ENCODE assay signal across 19 mouse cellular contexts in the genomic region with DNA sequence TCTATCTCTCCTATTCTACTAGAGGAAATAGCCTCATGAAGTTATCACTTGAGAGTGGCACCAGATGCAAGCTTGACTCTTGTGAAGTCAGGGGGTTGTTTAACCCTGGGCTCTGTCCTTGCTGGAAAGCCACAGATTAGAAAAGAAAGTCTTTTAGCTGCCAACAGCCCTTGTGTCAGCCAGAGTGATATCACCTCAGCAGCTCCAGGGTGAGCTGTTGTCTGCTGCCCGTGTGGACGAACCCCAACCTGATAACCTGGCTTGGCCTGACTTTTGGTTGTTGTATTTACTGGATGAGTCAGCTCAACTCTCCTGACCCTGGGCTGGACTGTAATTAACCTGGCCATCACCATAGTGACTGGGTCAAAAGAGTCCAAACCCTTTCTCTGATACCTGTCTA.
DNase-seq lines count a peak whose midpoint lies in the region; ATAC-seq and TF ChIP-seq lines count a peak whose summit lies in the region.
"Had no signal": no experiment of that assay in that cellular context is flagged by ENCODE, and none has a peak within 500 bp of the region (broad histone marks: within the 10 kb centered on the region; RNA-seq: fewer than 3 reads in every experiment).

No protein-coding gene starts in this region.

- 2% methylated on average over 2 of the region's 2 CpGs for WGBS in liver, adult 2 months

- peak; percentile 67 for DNase-seq in MEL (ENCODE audit: low read depth, low spot score)
- DNase-seq in MEL-GATA-1-ER (ENCODE audit: extremely low read depth, low read depth), result peak; percentile 54
- peak; percentile 97 for DNase-seq in liver, adult 2 months (ENCODE audit: extremely low read depth, low read depth, low spot score)
- no peak for DNase-seq in cerebellum, adult 18-20 months
- DNase-seq in lung, postnatal 36 days, result no peak
- no peak for DNase-seq in spleen, postnatal 36 days (ENCODE audit: low spot score in 2 of 2)
- DNase-seq: cerebellum, postnatal 10 days; embryo, embryonic 11 days; gastrocnemius, postnatal 36 days; midbrain, embryonic 14.5 days; thymus, adult 18-20 months had no signal

- no peak overlapping the region for H3K4me3 ChIP-seq in MEL (ENCODE audit: control insufficient read depth in 1 of 2, insufficient read depth in 1 of 2, low read depth in 2 of 2, low read length in 2 of 2)
- no peak overlapping the region for H3K4me3 ChIP-seq in liver, adult 2 months (ENCODE audit: insufficient read depth, low read depth, low read length)
- H3K4me3 ChIP-seq: embryonic facial prominence, embryonic 15.5 days; heart, embryonic 13.5 days; limb, embryonic 15.5 days; myocyte; neural tube, embryonic 15.5 days had no signal

- TF ChIP-seq CTCF in MEL (IDR thresholded peaks at IDR 0.05 in 2 of 3, conservative IDR thresholded peaks at IDR 0.05 in 1 of 3; ENCODE audit: control insufficient read depth in 1 of 3, insufficient read depth in 1 of 3, low read depth in 2 of 3, low read length in 3 of 3, poor library complexity in 1 of 3, severe bottlenecking in 1 of 3), result no peak
- TF ChIP-seq CTCF in liver, adult 2 months (IDR thresholded peaks at IDR 0.05; ENCODE audit: low read depth, low read length), result no peak

- TF ChIP-seq EP300 in MEL (IDR thresholded peaks at IDR 0.05; ENCODE audit: low read depth in 1 of 2, low read length in 2 of 2), result peak in 1 of 2 experiments; percentile 57; a peak in 2 of 4 replicates

- ATAC-seq in megakaryocyte progenitor cell, adult 5-6 weeks (replicated peaks; ENCODE audit: poor library complexity), result peak; percentile 87
- ATAC-seq: forebrain, embryonic 14.5 days had no signal

- H3K27ac ChIP-seq in MEL (ENCODE audit: control insufficient read depth, low read depth, low read length), result no peak overlapping the region; the same call in 1 of the 2 replicates
- no peak overlapping the region for H3K27ac ChIP-seq in liver, adult 2 months (replicated peaks; ENCODE audit: insufficient read depth, low read depth, low read length)
- H3K27ac ChIP-seq: embryonic facial prominence, embryonic 15.5 days; heart, embryonic 13.5 days; kidney, postnatal 0 days; limb, embryonic 15.5 days; neural tube, embryonic 15.5 days had no signal

- no peak overlapping the region for H3K9ac ChIP-seq in MEL (ENCODE audit: control insufficient read depth, low read depth, low read length, poor library complexity, severe bottlenecking)
- no peak overlapping the region for H3K9ac ChIP-seq in liver, adult 2 months (ENCODE audit: low read depth, low read length)
- H3K9ac ChIP-seq: embryonic facial prominence, embryonic 15.5 days; heart, embryonic 13.5 days; limb, embryonic 15.5 days; neural tube, embryonic 15.5 days had no signal

- TF ChIP-seq POLR2A in MEL (IDR thresholded peaks at IDR 0.05; ENCODE audit: control insufficient read depth in 1 of 2, insufficient read depth in 1 of 2, low read depth in 1 of 2, low read length in 2 of 2, poor library complexity in 1 of 2), result no peak
- no peak for TF ChIP-seq POLR2A in liver, adult 2 months (IDR thresholded peaks at IDR 0.05; ENCODE audit: extremely low read depth, insufficient read depth, low read length)

- TF ChIP-seq RAD21 in MEL (IDR thresholded peaks at IDR 0.05; ENCODE audit: low read depth, low read length), result no peak

- H3K9me3 ChIP-seq in MEL (replicated peaks; ENCODE audit: insufficient read depth, low read length), result no peaks in the 10 kb centered on the region
- H3K9me3 ChIP-seq: embryonic facial prominence, embryonic 15.5 days; heart, embryonic 13.5 days; limb, embryonic 15.5 days; neural tube, embryonic 15.5 days had no signal

- H3K79me2 ChIP-seq in MEL (ENCODE audit: control insufficient read depth, insufficient read depth, low read length, poor library complexity), result no peaks in the 10 kb centered on the region
- no peaks in the 10 kb centered on the region for H3K79me2 ChIP-seq in liver, adult 2 months (ENCODE audit: control insufficient read depth, insufficient read depth, low read length)

- peaks cover 5 to 18% of the 10 kb centered on the region in 2 experiments for H3K4me1 ChIP-seq in MEL (ENCODE audit: control insufficient read depth in 1 of 2, insufficient read depth in 2 of 2, low read length in 2 of 2)
- H3K4me1 ChIP-seq in liver, adult 2 months (ENCODE audit: control insufficient read depth, insufficient read depth, low read length), result peaks cover 7% of the 10 kb centered on the region
- H3K4me1 ChIP-seq: embryonic facial prominence, embryonic 15.5 days; limb, embryonic 15.5 days; neural tube, embryonic 15.5 days had no signal

- H3K36me3 ChIP-seq in MEL (ENCODE audit: control insufficient read depth in 1 of 2, insufficient read depth in 2 of 2, low read length in 2 of 2), result peaks cover 0 to 11% of the 10 kb centered on the region in 2 experiments; a peak in 2 of 4 replicates
- H3K36me3 ChIP-seq in liver, adult 2 months (ENCODE audit: control insufficient read depth, insufficient read depth, low read length), result no peaks in the 10 kb centered on the region
- H3K36me3 ChIP-seq: embryonic facial prominence, embryonic 15.5 days; heart, embryonic 13.5 days; limb, embryonic 15.5 days; neural tube, embryonic 15.5 days had no signal

- no peaks in the 10 kb centered on the region for H3K27me3 ChIP-seq in MEL (ENCODE audit: control insufficient read depth in 1 of 2, insufficient read depth in 2 of 2, low read length in 2 of 2)
- H3K27me3 ChIP-seq in liver, adult 2 months (ENCODE audit: control insufficient read depth, insufficient read depth, low read length), result no peaks in the 10 kb centered on the region
- H3K27me3 ChIP-seq: embryonic facial prominence, embryonic 15.5 days; limb, embryonic 15.5 days; neural tube, embryonic 15.5 days had no signal

TF ChIP-seq in MEL, 35 proteins besides CTCF, POLR2A, EP300 and RAD21:
- TF ChIP-seq RCOR1 (IDR thresholded peaks at IDR 0.05; ENCODE audit: low read depth, low read length) (0 out of 2 replicates have a peak, but pooled peaks have one; percentile 26), MXI1 (IDR thresholded peaks at IDR 0.05; ENCODE audit: low read depth, low read length) (0 out of 2 replicates have a peak, but pooled peaks have one; percentile 23), MYB (IDR thresholded peaks at IDR 0.05; ENCODE audit: low read depth, low read length) (no peak), ZC3H11A (IDR thresholded peaks at IDR 0.05; ENCODE audit: low read depth, low read length) (no peak), USF1 (IDR thresholded peaks at IDR 0.05; ENCODE audit: low read depth, low read length) (no peak), MYC (IDR thresholded peaks at IDR 0.05; ENCODE audit: low read depth, low read length) (0 out of 2 replicates have a peak, but pooled peaks have one; percentile 5), BHLHE40 (IDR thresholded peaks at IDR 0.05; ENCODE audit: borderline replicate concordance, low read depth, low read length) (no peak), POLR2AphosphoS5 (IDR thresholded peaks at IDR 0.05; ENCODE audit: borderline replicate concordance, low read depth, low read length) (no peak), USF2 (IDR thresholded peaks at IDR 0.05; ENCODE audit: borderline replicate concordance in 1 of 2, insufficient read depth in 1 of 2, low read depth in 1 of 2, low read length in 2 of 2) (no peak), HCFC1 (IDR thresholded peaks at IDR 0.05; ENCODE audit: low read depth, low read length) (no peak), JUND (IDR thresholded peaks at IDR 0.05; ENCODE audit: low read depth, low read length) (no peak), GATA1 (IDR thresholded peaks at IDR 0.05; ENCODE audit: low read depth, low read length) (peak; percentile 17; the same call in 1 of the 2 replicates), ZKSCAN1 (IDR thresholded peaks at IDR 0.05; ENCODE audit: low read depth, low read length) (no peak), GABPA (IDR thresholded peaks at IDR 0.05; ENCODE audit: low read depth, low read length) (no peak), MEF2A (IDR thresholded peaks at IDR 0.05; ENCODE audit: extremely low read depth, insufficient replicate concordance, low read depth, low read length, poor library complexity, severe bottlenecking) (no peak), CHD2 (IDR thresholded peaks at IDR 0.05; ENCODE audit: low read length) (no peak), TBP (IDR thresholded peaks at IDR 0.05; ENCODE audit: low read depth, low read length) (no peak), POLR2AphosphoS2 (IDR thresholded peaks at IDR 0.05; ENCODE audit: low read length) (no peak), NRF1 (IDR thresholded peaks at IDR 0.05; ENCODE audit: insufficient read depth, low read depth, low read length, poor library complexity, severe bottlenecking) (no peak), SMC3 (IDR thresholded peaks at IDR 0.05; ENCODE audit: low read depth, low read length) (no peak; the same call in 1 of the 2 replicates), SIN3A (IDR thresholded peaks at IDR 0.05; ENCODE audit: low read length) (no peak), MAX (IDR thresholded peaks at IDR 0.05; ENCODE audit: low read length) (no peak), ZMIZ1 (IDR thresholded peaks at IDR 0.05; ENCODE audit: low read depth, low read length) (no peak), UBTF (IDR thresholded peaks at IDR 0.05; ENCODE audit: borderline replicate concordance, insufficient read depth, low read depth, low read length) (no peak), MAFK (IDR thresholded peaks at IDR 0.05; ENCODE audit: borderline replicate concordance, low read depth, low read length) (no peak), E2F4 (IDR thresholded peaks at IDR 0.05; ENCODE audit: borderline replicate concordance, low read depth, low read length) (no peak), ELF1 (IDR thresholded peaks at IDR 0.05; ENCODE audit: low read depth, low read length) (no peak), MAZ (IDR thresholded peaks at IDR 0.05; ENCODE audit: low read depth, low read length) (no peak), KAT2A (conservative IDR thresholded peaks at IDR 0.05; ENCODE audit: low read depth, low read length) (no peak), TAL1 (IDR thresholded peaks at IDR 0.05; ENCODE audit: low read length) (peak; percentile 36; the same call in 1 of the 2 replicates), TCF12 (IDR thresholded peaks at IDR 0.05; ENCODE audit: low read depth, low read length) (peak; percentile 27; the same call in 1 of the 2 replicates), NELFE (IDR thresholded peaks at IDR 0.05; ENCODE audit: low read depth, low read length) (no peak), CHD1 (IDR thresholded peaks at IDR 0.05; ENCODE audit: low read depth, low read length) (no peak), ZNF384 (IDR thresholded peaks at IDR 0.05; ENCODE audit: low read depth, low read length) (no peak), ETS1 (IDR thresholded peaks at IDR 0.05; ENCODE audit: low read depth, low read length) (peak; percentile 58; the same call in 1 of the 2 replicates)

Comparison
In these comparisons a context has a peak if more than half of its experiments do, and no peak if none do; other contexts are left out.
1. DNase-seq: peak in MEL (single experiment), MEL-GATA-1-ER (single experiment) and liver, adult 2 months (single experiment); none in cerebellum, adult 18-20 months (0 of 2), lung, postnatal 36 days (single experiment) and spleen, postnatal 36 days (0 of 2).